Mouse (Mus musculus): ENCODE measurements around the gene Rsc1a1. TPM values are rescaled to one million over a fixed set of nuclear protein-coding genes. Genes with fewer than 3 reads are reported as not detected.

The Rsc1a1 gene
- polyA plus RNA-seq, 1 experiment from 2014 or later, result not detected

GRCm38 (mm10) chr4:141664011-141664745 lies 21.2 kb downstream of the Rsc1a1 start:
- H3K9ac ChIP-seq (ENCODE audit: low read length), result peak overlapping the region; percentile 98
- H3K27ac ChIP-seq (ENCODE audit: low read length), result peak overlapping the region; percentile 72
- 0 out of 2 replicates have a peak, but pooled peaks cover 3% of the 10 kb centered on the region for H3K36me3 ChIP-seq (ENCODE audit: control insufficient read depth, insufficient read depth, low read length)
- H3K27me3 ChIP-seq (ENCODE audit: control insufficient read depth, insufficient read depth, low read length), result no peaks in the 10 kb centered on the region
- H3K4me3 ChIP-seq (replicated peaks; ENCODE audit: low read length), result peak overlapping the region; percentile 86
- H3K9me3 ChIP-seq (replicated peaks; ENCODE audit: control insufficient read depth, low read length), result no peaks in the 10 kb centered on the region
- peaks cover 9% of the 10 kb centered on the region for H3K4me1 ChIP-seq (ENCODE audit: control insufficient read depth, insufficient read depth, low read length)
- WGBS, result under 1% methylated on average over 60 of the region's 60 CpGs
- peak; percentile 83 for ATAC-seq (ENCODE audit: insufficient read depth, low FRiP score)
- H3K4me2 ChIP-seq (ENCODE audit: low read depth, low read length), result peak overlapping the region; percentile 93

GRCm38 (mm10) chr4:141663122-141663931 lies 22.1 kb downstream of the Rsc1a1 start:
- peak overlapping the region; percentile 98 for H3K9ac ChIP-seq (ENCODE audit: low read length)
- peak overlapping the region; percentile 86 for H3K4me3 ChIP-seq (replicated peaks; ENCODE audit: low read length)
- no peaks in the 10 kb centered on the region for H3K27me3 ChIP-seq (ENCODE audit: control insufficient read depth, insufficient read depth, low read length)
- 3% methylated on average over 47 of the region's 47 CpGs for WGBS
- H3K9me3 ChIP-seq (replicated peaks; ENCODE audit: control insufficient read depth, low read length), result no peaks in the 10 kb centered on the region
- peak; percentile 16; the same call in 1 of the 2 replicates for ATAC-seq (ENCODE audit: insufficient read depth, low FRiP score)
- H3K4me2 ChIP-seq (ENCODE audit: low read depth, low read length), result peak overlapping the region; percentile 93
- H3K27ac ChIP-seq (ENCODE audit: low read length), result peak overlapping the region; percentile 72
- H3K4me1 ChIP-seq (ENCODE audit: control insufficient read depth, insufficient read depth, low read length), result peaks cover 9% of the 10 kb centered on the region
- 0 out of 2 replicates have a peak, but pooled peaks cover 7% of the 10 kb centered on the region for H3K36me3 ChIP-seq (ENCODE audit: control insufficient read depth, insufficient read depth, low read length)

- Histone ChIP-seq H3K27me3 (ENCODE audit: control insufficient read depth, insufficient read depth, low read length) (no peaks in the 10 kb centered on the region), H3K4me1 (ENCODE audit: control insufficient read depth, insufficient read depth, low read length) (peaks cover 11% of the 10 kb centered on the region), H3K4me3 (replicated peaks; ENCODE audit: low read length) (no peak overlapping the region), H3K9ac (ENCODE audit: low read length) (no peak overlapping the region; the same call in 1 of the 2 replicates), H3K9me3 (replicated peaks; ENCODE audit: control insufficient read depth, low read length) (no peaks in the 10 kb centered on the region), H3K36me3 (ENCODE audit: control insufficient read depth, insufficient read depth, low read length) (0 out of 2 replicates have a peak, but pooled peaks cover 7% of the 10 kb centered on the region), H3K4me2 (ENCODE audit: low read depth, low read length) (no peak overlapping the region), H3K27ac (ENCODE audit: low read length) (no peak overlapping the region)
- WGBS, result 92% methylated on average over 11 of the region's 11 CpGs
- no peak for ATAC-seq (ENCODE audit: insufficient read depth, low FRiP score)
Observed at GRCm38 (mm10) chr4:141660884-141661283, 24.5 kb downstream of the Rsc1a1 start.

GRCm38 (mm10) chr4:141659739-141660138 lies 25.7 kb downstream of the Rsc1a1 start:
- no peak overlapping the region for H3K4me3 ChIP-seq (replicated peaks; ENCODE audit: low read length)
- H3K36me3 ChIP-seq (ENCODE audit: control insufficient read depth, insufficient read depth, low read length), result 0 out of 2 replicates have a peak, but pooled peaks cover 7% of the 10 kb centered on the region
- H3K4me1 ChIP-seq (ENCODE audit: control insufficient read depth, insufficient read depth, low read length), result peaks cover 10% of the 10 kb centered on the region
- ATAC-seq (ENCODE audit: insufficient read depth, low FRiP score), result no peak
- H3K4me2 ChIP-seq (ENCODE audit: low read depth, low read length), result no peak overlapping the region
- no peaks in the 10 kb centered on the region for H3K9me3 ChIP-seq (replicated peaks; ENCODE audit: control insufficient read depth, low read length)
- H3K9ac ChIP-seq (ENCODE audit: low read length), result no peak overlapping the region
- no peak overlapping the region for H3K27ac ChIP-seq (ENCODE audit: low read length)
- WGBS, result 67% methylated on average over 4 of the region's 4 CpGs
- H3K27me3 ChIP-seq (ENCODE audit: control insufficient read depth, insufficient read depth, low read length), result no peaks in the 10 kb centered on the region

GRCm38 (mm10) chr4:141658846-141659484 lies 26.4 kb downstream of the Rsc1a1 start:
- Histone ChIP-seq H3K9me3 (replicated peaks; ENCODE audit: control insufficient read depth, low read length) (no peaks in the 10 kb centered on the region), H3K4me1 (ENCODE audit: control insufficient read depth, insufficient read depth, low read length) (peaks cover 7% of the 10 kb centered on the region; the same call in 1 of the 2 replicates), H3K9ac (ENCODE audit: low read length) (no peak overlapping the region; the same call in 1 of the 2 replicates), H3K4me3 (replicated peaks; ENCODE audit: low read length) (no peak overlapping the region), H3K27ac (ENCODE audit: low read length) (no peak overlapping the region), H3K4me2 (ENCODE audit: low read depth, low read length) (no peak overlapping the region), H3K36me3 (ENCODE audit: control insufficient read depth, insufficient read depth, low read length) (0 out of 2 replicates have a peak, but pooled peaks cover 7% of the 10 kb centered on the region), H3K27me3 (ENCODE audit: control insufficient read depth, insufficient read depth, low read length) (no peaks in the 10 kb centered on the region)
- no peak for ATAC-seq (ENCODE audit: insufficient read depth, low FRiP score)
- 89% methylated on average over 6 of the region's 6 CpGs for WGBS

- 79% methylated on average over 8 of the region's 8 CpGs for WGBS
- H3K4me3 ChIP-seq (replicated peaks; ENCODE audit: low read length), result no peak overlapping the region
- no peaks in the 10 kb centered on the region for H3K27me3 ChIP-seq (ENCODE audit: control insufficient read depth, insufficient read depth, low read length)
- 0 out of 2 replicates have a peak, but pooled peaks cover 2% of the 10 kb centered on the region for H3K4me1 ChIP-seq (ENCODE audit: control insufficient read depth, insufficient read depth, low read length)
- H3K36me3 ChIP-seq (ENCODE audit: control insufficient read depth, insufficient read depth, low read length), result 0 out of 2 replicates have a peak, but pooled peaks cover 7% of the 10 kb centered on the region
- no peaks in the 10 kb centered on the region for H3K9me3 ChIP-seq (replicated peaks; ENCODE audit: control insufficient read depth, low read length)
- ATAC-seq (ENCODE audit: insufficient read depth, low FRiP score), result no peak
- no peak overlapping the region for H3K9ac ChIP-seq (ENCODE audit: low read length)
- H3K4me2 ChIP-seq (ENCODE audit: low read depth, low read length), result no peak overlapping the region
- H3K27ac ChIP-seq (ENCODE audit: low read length), result no peak overlapping the region
Observed at GRCm38 (mm10) chr4:141656932-141657331, 28.5 kb downstream of the Rsc1a1 start.

GRCm38 (mm10) chr4:141655908-141656608 lies 29.3 kb downstream of the Rsc1a1 start:
- no peaks in the 10 kb centered on the region for H3K9me3 ChIP-seq (replicated peaks; ENCODE audit: control insufficient read depth, low read length)
- H3K4me3 ChIP-seq (replicated peaks; ENCODE audit: low read length), result no peak overlapping the region
- H3K4me1 ChIP-seq (ENCODE audit: control insufficient read depth, insufficient read depth, low read length), result 0 out of 2 replicates have a peak, but pooled peaks cover 2% of the 10 kb centered on the region
- H3K4me2 ChIP-seq (ENCODE audit: low read depth, low read length), result no peak overlapping the region
- no peaks in the 10 kb centered on the region for H3K27me3 ChIP-seq (ENCODE audit: control insufficient read depth, insufficient read depth, low read length)
- WGBS, result 79% methylated on average over 12 of the region's 12 CpGs
- H3K27ac ChIP-seq (ENCODE audit: low read length), result peak overlapping the region; percentile 23; the same call in 1 of the 2 replicates
- ATAC-seq (ENCODE audit: insufficient read depth, low FRiP score), result no peak
- no peak overlapping the region for H3K9ac ChIP-seq (ENCODE audit: low read length)
- H3K36me3 ChIP-seq (ENCODE audit: control insufficient read depth, insufficient read depth, low read length), result 0 out of 2 replicates have a peak, but pooled peaks cover 7% of the 10 kb centered on the region

GRCm38 (mm10) chr4:141654509-141654908 lies 30.9 kb downstream of the Rsc1a1 start:
- Histone ChIP-seq H3K4me2 (ENCODE audit: low read depth, low read length) (no peak overlapping the region), H3K9me3 (replicated peaks; ENCODE audit: control insufficient read depth, low read length) (no peaks in the 10 kb centered on the region), H3K9ac (ENCODE audit: low read length) (no peak overlapping the region), H3K4me1 (ENCODE audit: control insufficient read depth, insufficient read depth, low read length) (0 out of 2 replicates have a peak, but pooled peaks cover 2% of the 10 kb centered on the region), H3K36me3 (ENCODE audit: control insufficient read depth, insufficient read depth, low read length) (0 out of 2 replicates have a peak, but pooled peaks cover 4% of the 10 kb centered on the region), H3K27ac (ENCODE audit: low read length) (no peak overlapping the region), H3K4me3 (replicated peaks; ENCODE audit: low read length) (no peak overlapping the region), H3K27me3 (ENCODE audit: control insufficient read depth, insufficient read depth, low read length) (no peaks in the 10 kb centered on the region)
- 94% methylated on average over 6 of the region's 6 CpGs for WGBS
- ATAC-seq (ENCODE audit: insufficient read depth, low FRiP score), result no peak

Data from stomach, embryonic 16.5 days (tissue).